Mouse (Mus musculus) cerebellum, postnatal 10 days (tissue): ENCODE data around the gene Abr.

ENCODE experiments used
- DNase-seq, 2 experiments: peaks; one replicate each; pipeline ENCODE4 v3.0.0; 2021; ENCODE audit warnings: mixed read lengths in 2 of 2

Abr gene

GRCm38 (mm10) chr11:76399587-76400330 is 222.4 kb downstream of the Abr start:
- peak; percentile 79 to 80 for DNase-seq

DNA sequence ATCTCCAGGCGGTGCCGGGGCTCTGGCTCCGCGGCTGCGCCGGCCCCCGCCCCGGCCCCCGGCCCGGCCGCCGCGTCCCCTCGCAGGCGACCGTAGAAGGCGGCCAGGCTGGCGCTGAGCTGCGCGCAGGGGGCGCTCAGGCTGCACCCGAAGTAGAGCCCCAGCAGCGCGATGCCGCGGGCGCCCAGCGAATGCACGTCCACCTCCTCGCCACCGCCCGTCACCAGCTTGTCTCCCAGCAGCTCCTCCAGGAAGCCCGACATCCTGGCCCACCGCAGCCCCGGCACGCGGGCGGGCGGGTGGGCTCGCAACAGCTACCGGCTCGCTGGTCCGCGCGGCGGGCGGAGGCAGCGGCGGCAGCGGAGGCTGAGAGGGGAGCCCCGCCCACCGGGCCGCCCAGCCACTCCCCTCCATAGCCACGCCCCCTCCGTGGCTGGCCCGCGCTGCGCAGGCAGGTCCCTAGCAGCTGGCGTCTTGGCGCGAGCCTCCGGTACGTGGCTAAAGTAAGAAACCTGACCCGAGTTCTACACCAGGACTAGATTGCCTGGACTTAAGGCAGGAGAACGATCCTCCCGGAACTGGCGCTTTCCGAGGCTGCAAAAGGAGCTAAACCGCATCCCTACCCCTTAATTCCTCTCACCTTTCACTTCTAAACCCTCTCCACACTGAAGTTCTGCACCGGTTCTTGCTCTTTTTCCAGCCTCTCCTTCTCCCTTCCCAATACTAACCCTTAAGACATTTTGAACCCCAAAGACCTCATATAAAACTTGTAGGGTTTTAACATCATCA is 223.1 kb downstream of the Abr start, which contains the start of gene Nxn:
TSS of gene Nxn (minus strand) at position 343 of the 789 bp plus-strand sequence.
- DNase-seq: peak; percentile 95 to 97

DNA sequence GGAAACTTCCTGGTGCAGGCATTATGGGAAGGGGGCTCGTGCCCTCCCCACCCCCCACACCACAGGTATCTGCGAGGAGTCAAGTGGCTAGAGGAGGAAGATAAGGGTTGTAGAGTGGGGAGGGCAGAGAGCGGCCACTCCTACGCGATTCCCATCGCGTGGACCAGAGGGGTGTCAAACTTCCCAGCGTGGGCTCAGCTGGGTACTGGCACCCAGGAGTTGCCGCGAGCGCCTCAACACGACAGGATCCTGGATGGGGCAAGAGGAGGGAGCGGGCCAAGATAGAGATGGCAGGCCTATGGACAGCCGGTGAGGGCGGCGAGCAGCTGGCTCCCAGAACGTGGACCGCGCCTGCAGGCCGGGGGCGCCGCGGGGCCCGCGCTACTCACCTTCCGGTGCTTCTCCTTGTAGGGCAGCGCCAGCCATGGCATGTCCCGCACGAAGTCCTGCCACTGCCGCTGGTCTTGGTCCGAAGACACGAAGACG is 223.8 kb downstream of the Abr start:
- DNase-seq: peak; percentile 76

- peak; percentile 58 to 63 for DNase-seq
Measured at GRCm38 (mm10) chr11:76397650-76398311, 224.3 kb downstream of the Abr start.

DNA sequence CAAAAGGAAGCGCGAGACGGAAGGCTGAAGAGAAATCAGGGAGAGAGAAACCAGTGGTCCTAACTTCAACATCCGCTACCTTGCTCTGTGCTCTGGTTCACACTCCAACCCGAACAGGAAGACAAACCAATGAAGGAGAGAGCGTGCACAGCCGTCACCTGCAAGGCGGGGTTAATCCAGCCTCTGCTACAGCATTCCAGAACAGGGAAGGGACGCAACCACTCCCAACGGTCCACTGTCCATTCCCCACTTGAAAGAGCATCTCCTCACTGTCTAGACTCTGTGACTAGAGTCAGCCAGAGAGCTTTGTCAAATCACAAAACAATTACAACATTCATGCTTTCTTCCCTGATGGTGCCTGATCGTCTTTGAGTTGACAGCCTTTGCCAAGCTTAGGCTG is 229.1 kb downstream of the Abr start:
- DNase-seq: no peak

DNA sequence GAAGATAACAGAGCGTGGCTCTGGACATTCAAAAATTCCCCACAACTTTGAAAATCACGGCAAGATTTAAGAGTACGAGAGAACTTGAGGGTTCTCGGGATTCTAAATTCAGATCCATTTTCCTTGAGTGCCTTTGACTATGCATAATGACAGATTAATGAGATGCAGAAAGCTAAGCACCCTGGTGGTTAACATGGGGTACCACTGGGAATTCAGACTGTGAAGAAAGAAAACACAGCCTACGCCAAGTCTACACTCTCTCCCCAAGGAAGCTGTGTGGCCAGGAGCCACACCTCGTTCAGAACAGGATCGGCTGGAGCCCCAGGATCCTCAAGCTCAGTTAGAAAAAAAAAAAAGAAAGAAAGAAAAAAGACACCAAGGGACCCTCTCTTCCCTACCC is 229.6 kb downstream of the Abr start:
- no peak for DNase-seq

DNA sequence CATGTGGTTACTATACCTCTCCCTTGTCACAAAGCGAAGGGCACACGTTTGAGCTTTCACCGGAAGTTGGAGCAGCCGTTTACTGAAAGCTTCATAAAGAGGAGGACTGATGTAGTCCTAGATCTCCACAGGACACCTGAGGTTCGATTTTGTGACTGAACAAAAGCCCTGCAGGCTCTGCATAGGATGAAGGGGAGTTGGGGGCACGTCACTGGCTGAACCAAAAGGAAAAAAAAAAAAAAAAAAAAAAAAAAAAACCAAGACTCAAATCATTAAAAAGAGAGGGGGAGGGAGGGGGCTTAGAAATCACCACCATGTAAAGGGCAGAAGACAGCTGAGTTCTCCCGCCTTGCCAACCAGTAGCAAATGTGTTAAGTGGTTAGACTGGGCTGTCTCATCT is 233.4 kb downstream of the Abr start:
- DNase-seq: no peak

DNA sequence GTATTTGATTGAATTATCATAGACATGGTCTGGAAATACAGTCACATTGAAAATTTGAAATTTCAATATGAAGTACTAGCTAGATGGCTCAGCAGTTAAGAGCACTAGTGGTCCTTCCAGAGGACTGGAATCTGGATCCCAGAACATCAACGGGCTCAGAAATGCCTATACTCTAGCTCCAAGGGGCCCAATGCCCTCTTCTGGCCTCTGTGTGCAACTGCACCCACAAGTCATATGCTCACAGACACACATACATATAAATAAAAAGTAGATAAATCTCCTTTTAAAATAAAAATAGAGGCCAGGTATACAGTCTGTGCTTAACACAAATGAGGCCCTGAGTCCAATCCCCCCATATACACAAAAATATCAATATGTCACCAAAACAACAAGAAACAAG is 235.0 kb downstream of the Abr start:
- no peak for DNase-seq

DNA sequence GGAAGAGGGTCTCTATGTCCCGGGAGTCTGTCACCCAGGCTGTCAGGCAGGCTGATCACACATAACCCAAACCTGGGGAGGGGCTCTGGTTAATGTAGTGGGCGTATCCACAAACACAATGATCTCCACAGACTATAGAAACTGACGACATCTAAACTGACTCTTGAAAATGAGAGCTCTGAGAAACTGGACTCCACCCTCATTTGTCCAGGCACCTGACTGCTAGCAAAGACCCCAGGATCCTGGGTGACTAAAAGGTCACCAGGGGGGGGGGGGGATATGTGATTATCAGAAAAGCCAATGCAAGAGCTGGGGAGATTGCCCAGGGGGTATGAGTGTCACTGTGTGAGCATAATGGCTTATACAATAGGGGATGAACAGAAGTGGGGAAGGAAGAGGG is 236.4 kb downstream of the Abr start:
- DNase-seq: no peak

- DNase-seq: no peak
Measured at GRCm38 (mm10) chr11:76385017-76385416, 237.1 kb downstream of the Abr start.

- DNase-seq: peak; percentile 80
Measured at GRCm38 (mm10) chr11:76384307-76384706, 237.8 kb downstream of the Abr start.

DNA sequence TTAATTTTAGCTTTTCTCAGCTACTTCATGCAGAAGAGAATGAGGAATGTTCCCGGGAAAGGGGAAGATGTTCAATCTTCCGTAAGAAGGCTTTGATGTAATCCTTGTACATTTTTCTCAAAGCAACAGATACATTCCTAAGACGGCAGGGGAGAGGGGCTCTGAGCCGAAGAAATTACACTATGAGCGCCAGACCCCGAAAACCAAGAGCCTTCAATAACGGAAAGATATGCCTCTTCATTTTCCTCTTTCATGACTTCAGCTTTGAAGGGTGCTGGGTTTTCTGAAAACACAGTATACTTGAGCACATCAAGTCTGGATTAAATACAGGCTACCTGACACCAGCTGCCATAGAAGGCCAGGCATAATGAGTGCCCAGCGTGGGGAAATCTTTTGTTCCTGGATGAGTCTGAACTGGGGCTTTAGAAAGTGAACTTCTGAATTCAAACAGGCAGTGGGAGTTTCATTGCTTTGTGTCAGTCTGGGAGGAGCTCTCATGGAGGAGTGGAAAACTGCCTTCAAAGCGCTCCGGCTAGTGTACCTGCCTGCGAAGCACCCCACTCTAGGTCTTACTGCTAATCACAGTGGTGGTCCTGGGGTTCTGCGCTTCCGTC is 239.3 kb downstream of the Abr start:
- no peak for DNase-seq

DNA sequence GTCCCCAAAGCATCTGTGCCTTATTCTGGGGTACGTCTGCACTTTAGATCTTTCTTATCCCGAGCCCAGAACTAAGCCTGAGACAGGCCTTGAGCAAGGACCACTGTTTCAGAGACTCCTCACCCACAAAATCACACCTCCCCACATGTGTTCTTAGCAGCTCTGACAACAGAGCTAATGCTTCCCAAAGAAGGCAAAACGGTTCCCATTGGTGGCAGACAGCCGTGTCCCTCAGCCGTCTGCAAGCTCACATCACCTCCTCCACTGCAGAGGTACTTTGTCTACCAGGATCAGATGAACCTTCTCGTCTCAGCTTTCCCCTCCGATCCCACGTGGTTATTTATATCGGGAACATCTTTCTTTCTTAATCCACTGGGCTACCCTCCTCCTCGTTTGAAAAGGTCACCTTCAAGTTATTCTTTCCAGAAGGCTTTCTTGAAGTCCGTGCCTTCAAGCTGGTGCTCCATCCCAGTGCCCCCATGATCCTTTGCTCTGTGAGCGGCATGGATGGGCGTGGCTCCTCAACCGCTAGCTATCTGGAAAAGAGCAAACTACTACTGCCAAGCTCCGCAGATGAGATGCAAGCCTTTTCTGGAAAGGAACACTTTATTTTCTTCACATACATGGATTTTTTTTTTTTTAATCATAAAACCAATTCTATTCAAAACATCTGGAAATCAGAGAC is 240.8 kb downstream of the Abr start:
- no peak for DNase-seq

- no peak for DNase-seq
Measured at GRCm38 (mm10) chr11:76379921-76380544, 242.1 kb downstream of the Abr start.

DNA sequence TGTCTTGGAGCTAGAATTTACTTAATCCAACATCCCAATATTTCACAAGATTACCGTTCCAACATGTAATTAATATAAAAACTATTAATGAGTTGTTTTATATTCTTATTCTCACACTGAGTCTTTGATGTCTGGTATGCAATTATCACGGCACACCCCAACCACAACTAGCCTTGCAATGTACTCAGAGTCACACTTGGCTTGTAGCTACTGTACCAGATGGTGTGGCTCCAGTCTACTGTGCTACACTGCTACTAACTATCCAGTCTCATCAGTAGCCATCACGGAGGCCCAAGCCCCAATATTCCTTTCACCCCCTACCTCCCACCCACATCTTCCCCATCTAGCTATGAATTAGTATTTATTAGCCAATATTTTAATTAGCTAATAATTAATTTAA is 245.7 kb downstream of the Abr start:
- peak; percentile 47 to 59 for DNase-seq

DNA sequence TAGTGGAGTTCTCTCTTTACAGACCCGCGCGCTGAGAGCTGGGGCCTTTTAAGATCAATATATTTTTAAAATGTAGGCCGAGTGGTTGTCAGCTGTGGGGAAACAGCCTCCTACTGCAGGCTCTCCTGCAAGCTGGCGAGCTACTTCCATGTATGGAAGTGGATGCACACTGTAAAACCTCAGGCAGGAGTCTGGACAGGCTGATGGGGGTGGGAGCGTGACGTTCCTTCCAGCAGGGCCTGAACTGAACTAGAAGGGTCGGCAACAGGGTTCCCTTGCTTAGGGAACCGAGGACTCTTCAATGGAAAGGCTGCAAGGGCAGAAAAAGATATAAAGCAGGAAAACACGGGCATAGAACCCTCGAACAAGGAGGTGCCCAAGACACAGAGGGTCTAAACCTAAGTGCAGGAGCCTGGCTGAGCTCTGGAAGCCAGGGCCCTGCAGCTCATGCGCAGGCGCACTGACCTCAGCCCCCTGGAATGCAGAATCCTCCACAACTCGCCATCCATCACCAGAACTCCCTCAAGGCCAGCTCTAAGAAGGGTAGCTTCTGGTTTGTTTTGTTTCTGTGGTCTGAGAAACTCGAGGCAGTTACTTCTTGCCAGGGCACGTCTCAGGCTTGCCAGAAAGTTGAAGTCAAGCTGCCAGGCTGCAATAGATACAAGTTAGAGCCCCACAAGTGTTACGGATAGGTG is 247.5 kb downstream of the Abr start:
- DNase-seq: peak in 1 of 2 experiments; percentile 27

DNA sequence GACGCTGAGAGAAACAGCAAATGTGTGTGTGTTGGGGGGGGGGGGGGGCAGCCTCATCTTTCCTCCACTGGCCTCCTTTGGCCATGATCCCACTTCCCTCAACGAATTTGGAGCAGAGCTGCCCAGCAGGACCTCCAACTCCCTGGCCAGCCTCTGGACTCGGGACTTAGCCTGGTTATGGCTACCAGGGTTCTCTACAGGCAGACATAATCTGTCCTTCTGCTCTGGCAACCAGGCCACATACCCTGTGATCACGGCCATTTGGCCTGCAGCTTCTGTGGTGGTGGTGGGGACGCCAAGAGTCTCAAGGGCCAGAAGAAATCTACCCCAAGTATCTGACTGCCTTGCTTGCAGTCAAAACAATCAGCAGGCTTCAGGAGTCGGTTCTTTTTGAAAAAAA is 249.6 kb downstream of the Abr start:
- peak; percentile 63 to 75 for DNase-seq

- DNase-seq: no peak
Measured at GRCm38 (mm10) chr11:76372120-76372519, 250.0 kb downstream of the Abr start.

DNA sequence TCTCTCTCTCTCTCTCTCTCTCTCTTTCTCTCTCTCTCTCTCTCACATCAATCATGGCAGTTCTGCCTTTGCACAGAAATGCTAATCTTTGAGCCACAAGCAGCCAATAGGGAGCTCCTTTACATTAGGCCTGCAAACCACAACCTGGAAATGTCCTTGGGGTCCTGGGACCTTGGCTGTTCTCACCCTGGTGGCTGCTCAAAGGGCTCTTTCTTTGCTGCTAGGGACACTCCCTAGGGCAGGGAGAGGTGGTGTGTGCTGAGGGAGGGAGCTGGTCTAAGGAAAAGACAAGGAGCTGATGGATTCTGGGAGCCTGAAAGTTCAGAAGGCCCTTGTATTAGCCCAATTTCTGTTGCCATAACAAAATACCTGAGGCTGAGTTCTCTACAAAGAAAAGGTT is 251.6 kb downstream of the Abr start:
- no peak for DNase-seq
